Mouse (Mus musculus) liver, embryonic 12.5 days (tissue): ENCODE results near the gene Atp1b2. TPM values are rescaled to one million over a fixed set of nuclear protein-coding genes. Genes with fewer than 3 reads are reported as not detected.
"Not testable (repeated sequence)": the region's sequence is repeated elsewhere in the genome, so short reads cannot be mapped to it uniquely, and the experiment has no call there.

Experiments used
- ATAC-seq: fragments of 200-750 bp; cut with Nextera tagmentation; 2 replicates; pipeline ENCODE4 v1.8.0; 2017; ENCODE audit warnings: moderate number of reproducible peaks, mild to moderate bottlenecking, moderate library complexity
- H3K27ac ChIP-seq: fragments of 300-500 bp; sonication (generic); 2 replicates; pipeline ENCODE4 v1.5.1; 2016; ENCODE audit warnings: mild to moderate bottlenecking
- H3K27me3 ChIP-seq: fragments of 300-500 bp; sonication (generic); replicated peaks from 2 replicates; pipeline ENCODE4 v1.6.1; 2016; ENCODE audit warnings: mild to moderate bottlenecking, moderate library complexity
- H3K36me3 ChIP-seq: fragments of 300-500 bp; sonication (generic); 2 replicates; pipeline ENCODE4 v1.6.1; 2016; ENCODE audit warnings: mild to moderate bottlenecking, moderate library complexity
- H3K4me1 ChIP-seq: fragments of 300-500 bp; sonication (generic); 2 replicates; pipeline ENCODE4 v1.6.1; 2016
- H3K4me2 ChIP-seq: fragments of 300-500 bp; sonication (generic); 2 replicates; pipeline ENCODE4 v1.6.1; 2016; ENCODE audit warnings: mild to moderate bottlenecking, moderate library complexity
- H3K4me3 ChIP-seq: fragments of 300-500 bp; sonication (generic); 2 replicates; pipeline ENCODE4 v1.5.1; 2016; ENCODE audit warnings: mild to moderate bottlenecking, moderate library complexity
- H3K9ac ChIP-seq: fragments of 300-500 bp; sonication (generic); 2 replicates; pipeline ENCODE4 v1.6.1; 2016; ENCODE audit warnings: mild to moderate bottlenecking, moderate library complexity
- H3K9me3 ChIP-seq: fragments of 300-500 bp; sonication (generic); replicated peaks from 2 replicates; pipeline ENCODE4 v1.6.1; 2016; ENCODE audit warnings: mild to moderate bottlenecking, moderate library complexity
- WGBS: fragments of 180-500 bp; shearing (Covaris S2); methylation state at CpG from one replicate; pipeline ENCODE4 v1.1.7; 2016; ENCODE audit not compliant: insufficient replicate concordance; 5-methylcytosine and 5-hydroxymethylcytosine counted together
- polyA plus RNA-seq: library from polyadenylated mRNA; unstranded; fragments of >200 nt; fragmentation: Nextera tagmentation; extraction: Ambion mirVana; gene quantifications from 2 replicates; pipeline ENCODE4 v1.2.1, GENCODE M21; 2016

Atp1b2 gene
- polyA plus RNA-seq, 1 experiment from 2014 or later, result 38.3 TPM

DNA sequence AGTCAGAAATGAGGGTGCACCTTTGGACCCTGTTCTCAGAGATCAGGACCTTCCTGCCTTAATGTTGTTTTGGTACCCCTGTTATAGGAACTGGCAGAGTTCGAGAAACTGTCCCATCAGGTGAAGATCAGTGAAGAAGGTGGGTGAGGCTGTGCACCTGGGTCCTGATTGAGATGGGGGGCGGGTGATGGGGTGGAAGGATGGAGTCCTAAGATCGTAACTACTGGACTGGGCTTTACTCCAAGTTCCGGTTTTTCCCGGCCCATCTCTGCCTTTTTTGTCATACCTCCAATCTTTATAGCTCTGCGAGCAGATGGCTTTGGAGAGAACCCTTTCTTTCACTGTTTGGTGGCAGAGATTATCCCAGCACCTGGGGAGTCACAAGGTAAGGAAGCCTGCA is 16.7 kb upstream of the Atp1b2 start:
- peak overlapping the region; percentile 51 for H3K27ac ChIP-seq
- peak overlapping the region; percentile 77 for H3K4me2 ChIP-seq
- no peak for ATAC-seq
- H3K4me3 ChIP-seq, result peak overlapping the region; percentile 62
- no peaks in the 10 kb centered on the region for H3K36me3 ChIP-seq
- no peaks in the 10 kb centered on the region for H3K9me3 ChIP-seq
- peaks cover 4% of the 10 kb centered on the region; the same call in 1 of the 2 replicates for H3K27me3 ChIP-seq
- H3K9ac ChIP-seq, result peak overlapping the region; percentile 70
- 45% methylated on average over 6 of the region's 6 CpGs for WGBS
- peaks cover 48% of the 10 kb centered on the region for H3K4me1 ChIP-seq

DNA sequence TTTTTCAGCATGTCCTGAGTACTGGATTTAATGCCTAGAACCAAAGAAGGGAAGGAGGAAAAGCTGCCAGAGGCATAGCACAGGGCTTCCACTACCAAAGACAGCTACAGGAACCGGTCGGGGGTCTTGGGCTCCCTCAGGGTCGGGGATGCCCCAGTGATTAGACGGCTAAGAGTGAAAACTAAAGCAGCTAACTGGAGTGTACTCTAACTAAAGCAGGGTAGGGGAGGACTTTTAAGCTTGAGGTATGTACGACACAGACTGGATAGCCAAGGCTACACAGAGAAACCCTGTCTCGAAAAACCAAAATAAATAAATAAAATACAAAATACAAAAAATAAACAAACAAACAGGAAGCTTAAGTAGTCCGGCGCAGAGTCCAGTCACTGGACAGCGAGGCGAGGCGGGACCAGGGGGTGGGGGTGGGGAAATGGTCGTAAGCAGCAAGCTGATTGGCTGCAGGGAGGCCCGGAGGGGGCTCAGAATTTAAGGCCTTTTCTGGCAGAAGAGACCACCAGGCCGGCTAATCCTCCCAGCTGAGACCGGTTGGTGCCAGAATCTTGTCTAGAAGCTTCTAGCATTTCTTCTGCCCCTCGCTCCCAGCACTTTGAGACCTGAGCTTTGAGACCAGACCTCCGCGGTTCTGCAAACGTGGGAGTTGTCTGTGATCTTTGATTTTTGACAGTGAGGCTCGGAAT is 16.0 kb upstream of the Atp1b2 start, which contains the start of gene Sat2:
Gene Sat2, plus strand, starts transcription at position 454 of the 698 bp plus-strand sequence.
- Histone ChIP-seq H3K4me1 (peaks cover 51% of the 10 kb centered on the region), H3K27me3 (peaks cover 10% of the 10 kb centered on the region), H3K9me3 (no peaks in the 10 kb centered on the region), H3K27ac (peak within 1 kb of the TSS; percentile 81), H3K36me3 (no peaks in the 10 kb centered on the region), H3K9ac (peak within 1 kb of the TSS; percentile 70), H3K4me2 (peak within 1 kb of the TSS; percentile 77), H3K4me3 (peak within 1 kb of the TSS; percentile 62)
- 4% methylated on average over 20 of the region's 20 CpGs for WGBS
- peak; percentile 59; the same call in 1 of the 2 replicates for ATAC-seq

DNA sequence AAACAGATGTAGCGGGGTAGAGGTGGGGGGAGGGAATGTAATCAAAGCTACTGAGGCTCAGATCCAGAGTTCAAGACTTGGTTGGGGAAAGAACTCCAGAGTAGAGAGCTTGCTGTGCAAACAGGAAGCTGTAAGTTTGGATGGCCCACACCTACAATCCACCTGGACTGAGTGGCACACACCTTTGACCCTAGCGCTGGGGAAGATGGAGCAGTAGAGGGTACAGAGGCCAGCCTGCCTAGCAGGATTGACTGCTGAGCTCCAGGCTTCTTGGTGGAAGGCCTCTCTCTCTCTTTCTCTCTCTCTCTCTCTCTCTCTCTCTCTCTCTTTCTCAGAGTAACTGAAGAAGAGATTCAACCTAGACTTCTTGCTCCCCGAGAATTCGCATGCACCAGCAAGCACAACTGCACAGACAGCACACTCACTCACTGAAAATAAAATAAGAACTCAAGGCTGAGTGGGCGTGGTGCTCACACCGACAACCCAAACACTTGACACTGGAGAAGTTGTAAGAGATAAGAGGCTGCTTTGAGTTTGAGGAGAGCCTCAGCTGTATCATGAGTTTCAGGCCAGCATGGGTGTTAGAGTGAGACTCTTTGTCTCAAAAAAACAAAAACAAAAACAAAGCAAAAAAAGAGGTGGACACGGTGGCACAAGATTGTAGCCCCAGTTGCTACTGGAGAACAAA is 14.8 kb upstream of the Atp1b2 start:
- 49% methylated on average over 7 of the region's 7 CpGs for WGBS
- Histone ChIP-seq H3K27ac (peak overlapping the region; percentile 81), H3K9me3 (no peaks in the 10 kb centered on the region), H3K36me3 (no peaks in the 10 kb centered on the region), H3K4me3 (no peak overlapping the region), H3K27me3 (peaks cover 20% of the 10 kb centered on the region), H3K4me1 (peaks cover 54% of the 10 kb centered on the region), H3K9ac (peak overlapping the region; percentile 70; the same call in 1 of the 2 replicates), H3K4me2 (peak overlapping the region; percentile 77)
- peak; percentile 65 for ATAC-seq

DNA sequence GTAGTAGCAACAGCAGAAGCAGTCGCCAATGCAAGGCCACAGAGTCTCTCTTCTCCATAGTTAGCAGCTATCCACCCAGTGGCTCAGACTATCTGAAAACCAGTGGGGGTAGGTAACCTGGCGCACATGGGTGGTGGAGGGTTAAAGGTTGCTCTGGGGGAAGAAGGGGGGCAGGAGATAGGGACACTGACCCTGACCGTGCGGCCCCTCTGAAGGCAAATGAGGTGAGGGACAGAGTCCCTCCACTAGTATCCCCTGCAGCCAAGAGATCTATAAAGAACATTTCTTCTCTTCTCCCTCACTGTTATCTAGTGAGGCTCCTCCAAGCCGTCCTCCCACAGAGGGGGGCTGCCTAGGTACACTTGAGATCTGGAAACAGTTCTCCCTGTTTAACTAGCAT is 12.1 kb upstream of the Atp1b2 start, which contains the start of gene Shbg:
Gene Shbg, minus strand, starts transcription at position 101 of the 400 bp plus-strand sequence.
- peaks cover 30% of the 10 kb centered on the region for H3K27me3 ChIP-seq
- peak within 1 kb of the TSS; percentile 43 for H3K4me2 ChIP-seq
- peak within 1 kb of the TSS; percentile 58 for H3K27ac ChIP-seq
- peak within 1 kb of the TSS; percentile 6; the same call in 1 of the 2 replicates for H3K4me3 ChIP-seq
- H3K36me3 ChIP-seq, result no peaks in the 10 kb centered on the region
- 0 out of 2 replicates have a peak within 1 kb of the TSS, but pooled peaks have one; percentile 22 for H3K9ac ChIP-seq
- no peaks in the 10 kb centered on the region for H3K9me3 ChIP-seq
- 36% methylated on average over 5 of the region's 5 CpGs for WGBS
- H3K4me1 ChIP-seq, result peaks cover 65% of the 10 kb centered on the region
- peak; percentile 33 for ATAC-seq

DNA sequence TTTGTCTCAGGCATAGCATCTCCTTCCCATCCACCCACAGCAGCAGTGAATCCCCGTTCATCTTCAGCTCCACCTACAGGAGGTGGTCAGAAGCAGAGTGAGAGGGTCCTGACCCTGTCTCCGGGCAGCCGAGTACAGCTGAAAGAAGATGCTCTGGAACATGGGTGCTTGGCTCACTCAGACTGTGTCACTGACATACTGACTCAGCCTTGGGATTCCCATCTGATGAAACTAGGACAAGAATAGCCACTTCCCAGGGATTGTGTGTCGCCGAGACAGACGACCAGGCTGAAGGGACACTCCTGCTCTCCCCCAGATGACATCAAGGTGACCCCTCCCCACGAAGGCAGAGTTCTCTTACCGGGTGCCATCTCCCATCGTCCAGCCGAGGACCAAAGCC is 11.0 kb upstream of the Atp1b2 start:
- Histone ChIP-seq H3K27me3 (peaks cover 30% of the 10 kb centered on the region), H3K4me1 (peaks cover 62% of the 10 kb centered on the region), H3K4me2 (peak overlapping the region; percentile 43), H3K27ac (no peak overlapping the region), H3K9ac (0 out of 2 replicates have a peak overlapping the region, but pooled peaks have one; percentile 22), H3K36me3 (no peaks in the 10 kb centered on the region), H3K4me3 (peak overlapping the region; percentile 6; the same call in 1 of the 2 replicates), H3K9me3 (no peaks in the 10 kb centered on the region)
- WGBS, result 43% methylated on average over 10 of the region's 10 CpGs
- no peak for ATAC-seq

DNA sequence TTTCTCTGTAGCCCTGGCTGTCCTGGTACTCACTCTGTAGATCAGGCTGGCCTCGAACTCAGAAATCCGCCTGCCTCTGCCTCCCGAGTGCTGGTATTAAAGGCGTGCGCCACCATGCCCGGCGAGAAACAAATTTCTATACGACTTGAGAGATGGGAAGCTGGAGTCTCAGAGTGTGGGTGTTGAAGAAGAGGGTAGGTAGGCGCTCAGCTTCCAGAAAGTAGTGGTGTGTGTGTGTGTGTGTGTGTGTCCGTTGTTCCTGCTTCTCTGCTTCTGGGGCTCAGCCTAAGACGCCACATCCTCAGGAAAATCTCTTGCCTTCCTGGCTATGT is 8.5 kb upstream of the Atp1b2 start:
- WGBS, result 38% methylated on average over 11 of the region's 11 CpGs
- peaks cover 30% of the 10 kb centered on the region for H3K27me3 ChIP-seq
- H3K9ac ChIP-seq, result peak overlapping the region; percentile 1
- H3K4me1 ChIP-seq, result peaks cover 59% of the 10 kb centered on the region
- H3K4me3 ChIP-seq, result peak overlapping the region; percentile 57
- not testable (repeated sequence) for H3K9me3 ChIP-seq, H3K27ac ChIP-seq, ATAC-seq, H3K36me3 ChIP-seq
- H3K4me2 ChIP-seq, result peak overlapping the region; percentile 85

DNA sequence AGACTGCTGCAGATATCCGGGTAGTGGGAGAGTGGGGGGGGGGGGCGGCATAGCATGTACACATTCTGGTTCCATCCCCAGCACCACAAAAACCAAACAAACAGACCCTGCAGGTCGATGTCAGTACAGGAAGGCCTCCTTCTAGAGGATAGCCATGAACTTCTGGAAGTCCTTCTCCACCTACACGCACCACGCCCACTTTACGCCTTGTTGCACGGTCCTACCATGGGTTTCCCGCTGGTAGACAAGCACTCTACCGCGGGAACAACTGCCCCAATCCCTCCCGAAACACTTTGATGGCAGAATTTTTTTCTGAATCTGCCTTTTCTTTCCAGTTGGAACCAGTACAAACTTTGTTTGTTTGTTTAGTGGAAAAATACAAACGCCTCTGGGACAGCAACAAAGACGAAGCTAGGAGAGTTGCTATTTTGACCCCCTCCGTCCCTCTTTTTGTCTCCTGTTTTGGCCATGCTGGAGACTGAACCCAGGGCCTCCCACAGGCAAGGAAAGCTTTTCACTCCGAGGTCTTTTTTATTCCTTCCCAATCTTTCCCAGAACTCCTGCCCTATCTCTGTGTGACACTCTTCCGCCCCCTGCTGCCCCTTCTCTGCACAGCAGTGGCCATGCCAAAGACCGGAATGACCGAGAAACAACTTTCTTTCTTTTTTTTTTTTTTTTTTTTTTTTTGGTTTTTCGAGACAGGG is 8.0 kb upstream of the Atp1b2 start:
- peaks cover 64% of the 10 kb centered on the region for H3K4me1 ChIP-seq
- peak overlapping the region; percentile 85 for H3K4me2 ChIP-seq
- WGBS, result 7% methylated on average over 19 of the region's 19 CpGs
- peak overlapping the region; percentile 68 for H3K9ac ChIP-seq
- peak overlapping the region; percentile 54; the same call in 1 of the 2 replicates for H3K27ac ChIP-seq
- peaks cover 30% of the 10 kb centered on the region for H3K27me3 ChIP-seq
- H3K4me3 ChIP-seq, result peak overlapping the region; percentile 57
- peak; percentile 53; the same call in 1 of the 2 replicates for ATAC-seq
- H3K9me3 ChIP-seq, result no peaks in the 10 kb centered on the region
- H3K36me3 ChIP-seq, result no peaks in the 10 kb centered on the region

DNA sequence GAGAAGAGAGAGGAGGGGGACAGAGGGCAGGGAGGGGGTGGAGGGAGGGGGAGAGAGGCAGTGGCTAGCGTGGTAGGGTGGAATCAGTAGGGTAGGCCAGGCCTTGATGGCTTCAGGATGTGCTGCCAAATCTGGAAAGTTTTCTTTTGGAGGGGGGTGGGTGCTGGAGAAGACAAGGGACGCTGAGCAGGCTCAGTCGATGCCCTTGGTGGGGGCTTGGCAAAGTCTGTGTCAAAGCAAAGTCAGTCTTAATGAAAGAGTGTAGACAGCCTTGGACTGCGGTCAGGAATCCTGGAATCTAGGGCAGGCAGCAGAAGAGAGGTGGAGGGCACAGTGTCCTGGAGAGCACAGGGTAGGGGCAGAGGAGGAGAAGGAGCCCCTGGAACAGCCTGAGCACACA is 5.2 kb upstream of the Atp1b2 start:
- H3K4me3 ChIP-seq, result no peak overlapping the region
- no peak overlapping the region for H3K4me2 ChIP-seq
- peaks cover 73% of the 10 kb centered on the region for H3K4me1 ChIP-seq
- H3K27me3 ChIP-seq, result peaks cover 12% of the 10 kb centered on the region
- no peaks in the 10 kb centered on the region for H3K36me3 ChIP-seq
- no peak overlapping the region for H3K27ac ChIP-seq
- WGBS, result 59% methylated on average over 4 of the region's 4 CpGs
- ATAC-seq, result no peak
- H3K9me3 ChIP-seq, result no peaks in the 10 kb centered on the region
- H3K9ac ChIP-seq, result no peak overlapping the region; the same call in 1 of the 2 replicates

DNA sequence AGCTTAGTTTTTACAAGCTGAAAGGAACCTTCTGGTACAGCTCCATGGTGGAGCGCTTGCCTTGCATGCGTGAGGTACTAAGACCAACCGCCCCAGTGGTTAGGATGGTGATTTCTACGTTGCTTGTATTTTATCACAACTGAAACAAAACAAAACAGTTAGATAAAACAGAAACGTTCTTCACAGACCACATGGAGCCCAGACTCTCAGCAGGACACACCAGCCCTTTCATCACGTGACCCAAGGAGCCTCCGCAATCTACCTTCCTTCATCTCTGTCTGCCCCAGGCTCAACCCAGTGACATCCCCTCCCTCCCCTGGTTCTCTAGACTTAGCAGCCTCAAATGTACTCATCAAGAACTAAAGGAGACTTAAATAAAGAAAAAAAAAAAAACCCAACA is 3.7 kb upstream of the Atp1b2 start:
- H3K9me3 ChIP-seq, result no peaks in the 10 kb centered on the region
- peak overlapping the region; percentile 42 for H3K4me2 ChIP-seq
- 0 out of 2 replicates have a peak overlapping the region, but pooled peaks have one; percentile 2 for H3K4me3 ChIP-seq
- 18% methylated on average over 7 of the region's 7 CpGs for WGBS
- H3K4me1 ChIP-seq, result peaks cover 80% of the 10 kb centered on the region
- no peaks in the 10 kb centered on the region for H3K36me3 ChIP-seq
- H3K27me3 ChIP-seq, result no peaks in the 10 kb centered on the region
- peak overlapping the region; percentile 34; the same call in 1 of the 2 replicates for H3K9ac ChIP-seq
- peak overlapping the region; percentile 84 for H3K27ac ChIP-seq
- ATAC-seq, result peak; percentile 38; the same call in 1 of the 2 replicates

DNA sequence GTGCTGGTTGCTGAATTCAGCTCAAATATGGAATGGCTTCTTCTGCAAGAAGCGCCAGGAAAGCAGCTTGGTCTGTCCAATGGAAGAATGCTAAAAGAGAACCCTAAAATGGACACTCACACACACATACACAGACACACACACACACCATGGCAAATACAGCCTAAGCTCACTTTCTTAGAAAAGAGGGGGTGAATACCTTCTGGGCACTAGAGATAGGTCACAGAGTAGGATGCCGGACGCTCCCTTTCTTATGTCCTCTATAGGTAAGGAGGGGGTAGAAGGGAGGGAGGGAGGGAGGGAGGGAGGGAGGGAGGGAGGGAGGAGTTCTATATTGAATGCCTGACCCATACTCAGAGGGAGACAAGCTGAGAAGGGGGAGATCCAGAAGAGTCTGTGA is 2.8 kb upstream of the Atp1b2 start:
- H3K9ac ChIP-seq, result peak overlapping the region; percentile 34

DNA sequence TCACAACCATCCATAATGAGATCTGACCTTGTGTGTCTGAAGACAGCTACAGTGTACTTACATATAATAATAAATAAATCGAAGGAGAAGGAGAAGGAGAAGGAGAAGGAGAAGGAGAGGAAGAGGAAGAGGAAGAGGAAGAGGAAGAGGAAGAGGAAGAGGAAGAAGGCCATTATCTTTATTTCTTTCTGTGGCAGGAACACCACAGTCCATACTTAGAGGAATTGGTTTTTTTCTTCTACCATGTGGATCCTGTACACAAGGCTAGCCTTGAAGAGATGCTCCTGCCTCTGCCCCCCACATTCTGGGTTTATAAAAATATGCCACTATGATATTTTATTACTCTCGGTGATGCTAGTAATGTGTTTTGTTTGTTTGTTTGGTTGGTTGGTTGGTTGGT is 1.1 kb upstream of the Atp1b2 start:
- peaks cover 18% of the 10 kb centered on the region for H3K36me3 ChIP-seq
- H3K9me3 ChIP-seq, result no peaks in the 10 kb centered on the region
- 70% methylated on average over 2 of the region's 2 CpGs for WGBS
- no peaks in the 10 kb centered on the region for H3K27me3 ChIP-seq
- H3K4me2 ChIP-seq, result peak overlapping the region; percentile 100
- H3K27ac ChIP-seq, result peak overlapping the region; percentile 84
- no peak overlapping the region for H3K9ac ChIP-seq
- no peak for ATAC-seq
- H3K4me3 ChIP-seq, result no peak overlapping the region
- peaks cover 85% of the 10 kb centered on the region for H3K4me1 ChIP-seq

More for the DNA sequence above, 2.8 kb upstream of the Atp1b2 start:
- H3K4me3 ChIP-seq, result no peak overlapping the region
- H3K9me3 ChIP-seq, result no peaks in the 10 kb centered on the region
- peak; percentile 57 for ATAC-seq
- peak overlapping the region; percentile 42 for H3K4me2 ChIP-seq
- H3K27me3 ChIP-seq, result no peaks in the 10 kb centered on the region
- H3K4me1 ChIP-seq, result peaks cover 82% of the 10 kb centered on the region
- H3K27ac ChIP-seq, result peak overlapping the region; percentile 84
- 46% methylated on average over 3 of the region's 3 CpGs for WGBS
- peaks cover 1% of the 10 kb centered on the region; the same call in 1 of the 2 replicates for H3K36me3 ChIP-seq
